Mouse (Mus musculus) liver, adult 2 months (tissue): ENCODE measurements around the gene Pttg1ip.

Experiments used
- CTCF ChIP-seq: fragments of 200-500 bp; IDR thresholded peaks from 2 replicates; pipeline ENCODE4 v1.5.1; 2011; ENCODE audit warnings: low read depth, low read length, control low read depth
- POLR2A ChIP-seq: fragments of 200-500 bp; IDR thresholded peaks from 2 replicates; pipeline ENCODE4 v1.6.1; 2011; ENCODE audit warnings: low read length, control low read depth; ENCODE audit not compliant: insufficient read depth; ENCODE audit errors: extremely low read depth

GRCm38 (mm10) chr10:77636234-77636922, 54.9 kb downstream of the Pttg1ip start:
- TF ChIP-seq CTCF (no peak), POLR2A (no peak)
